Mouse (Mus musculus): ENCODE data around the gene Rasgrf2. TPM values are rescaled to one million over a fixed set of nuclear protein-coding genes. Genes with fewer than 3 reads are reported as not detected.

Gene Rasgrf2
- polyA plus RNA-seq, 1 experiment from 2014 or later: 0.05 TPM

- Histone ChIP-seq H3K36me3 (replicated peaks; ENCODE audit: insufficient read depth, low read length) (no peaks in the 10 kb centered on the region), H3K4me3 (ENCODE audit: low read depth, low read length) (no peak overlapping the region), H3K27me3 (ENCODE audit: insufficient read depth, low read length) (no peaks in the 10 kb centered on the region), H3K9me3 (ENCODE audit: low read length) (no peaks in the 10 kb centered on the region), H3K4me1 (ENCODE audit: insufficient read depth) (peaks cover 3% of the 10 kb centered on the region; the same call in 1 of the 2 replicates), H3K27ac (ENCODE audit: low read depth) (no peak overlapping the region), H3K9ac (replicated peaks) (no peak overlapping the region), H3K4me2 (ENCODE audit: low read depth, low read length) (no peak overlapping the region)
- ATAC-seq (no peak), DNase-seq (no peak)
- WGBS (ENCODE audit: insufficient replicate concordance): 87% methylated on average over 12 of the region's 12 CpGs
- TF ChIP-seq CTCF (IDR thresholded peaks at IDR 0.05; ENCODE audit: low read depth): no peak
- no peak for TF ChIP-seq EP300 (IDR thresholded peaks at IDR 0.05; ENCODE audit: low read depth)
Measured at GRCm38 (mm10) chr13:92053748-92054147, 77.7 kb downstream of the Rasgrf2 start.

GRCm38 (mm10) chr13:92053001-92053400, 78.5 kb downstream of the Rasgrf2 start:
- Histone ChIP-seq H3K36me3 (replicated peaks; ENCODE audit: insufficient read depth, low read length) (no peaks in the 10 kb centered on the region), H3K4me1 (ENCODE audit: insufficient read depth) (peaks cover 3% of the 10 kb centered on the region; the same call in 1 of the 2 replicates), H3K9ac (replicated peaks) (no peak overlapping the region), H3K4me3 (ENCODE audit: low read depth, low read length) (no peak overlapping the region), H3K27me3 (ENCODE audit: insufficient read depth, low read length) (no peaks in the 10 kb centered on the region), H3K4me2 (ENCODE audit: low read depth, low read length) (no peak overlapping the region), H3K9me3 (ENCODE audit: low read length) (no peaks in the 10 kb centered on the region), H3K27ac (ENCODE audit: low read depth) (no peak overlapping the region)
- DNase-seq (no peak), ATAC-seq (no peak)
- 65% methylated on average over 3 of the region's 3 CpGs for WGBS (ENCODE audit: insufficient replicate concordance)
- TF ChIP-seq CTCF (IDR thresholded peaks at IDR 0.05; ENCODE audit: low read depth) (no peak), EP300 (IDR thresholded peaks at IDR 0.05; ENCODE audit: low read depth) (no peak)

GRCm38 (mm10) chr13:92051216-92051615, 80.2 kb downstream of the Rasgrf2 start:
- ATAC-seq (no peak), DNase-seq (no peak)
- H3K9ac ChIP-seq (replicated peaks): no peak overlapping the region
- H3K4me3 ChIP-seq (ENCODE audit: low read depth, low read length): no peak overlapping the region
- no peak for TF ChIP-seq EP300 (IDR thresholded peaks at IDR 0.05; ENCODE audit: low read depth)
- TF ChIP-seq CTCF (IDR thresholded peaks at IDR 0.05; ENCODE audit: low read depth): no peak
- peaks cover 3% of the 10 kb centered on the region; the same call in 1 of the 2 replicates for H3K4me1 ChIP-seq (ENCODE audit: insufficient read depth)
- H3K27me3 ChIP-seq (ENCODE audit: insufficient read depth, low read length): no peaks in the 10 kb centered on the region
- no peaks in the 10 kb centered on the region for H3K36me3 ChIP-seq (replicated peaks; ENCODE audit: insufficient read depth, low read length)
- no peak overlapping the region for H3K27ac ChIP-seq (ENCODE audit: low read depth)
- H3K4me2 ChIP-seq (ENCODE audit: low read depth, low read length): no peak overlapping the region
- WGBS (ENCODE audit: insufficient replicate concordance): 80% methylated on average over 3 of the region's 3 CpGs
- no peaks in the 10 kb centered on the region for H3K9me3 ChIP-seq (ENCODE audit: low read length)

GRCm38 (mm10) chr13:92041584-92042563, 89.6 kb downstream of the Rasgrf2 start:
- TF ChIP-seq CTCF (IDR thresholded peaks at IDR 0.05; ENCODE audit: low read depth) (no peak), EP300 (IDR thresholded peaks at IDR 0.05; ENCODE audit: low read depth) (no peak)
- Histone ChIP-seq H3K27me3 (ENCODE audit: insufficient read depth, low read length) (no peaks in the 10 kb centered on the region), H3K9me3 (ENCODE audit: low read length) (no peaks in the 10 kb centered on the region), H3K27ac (ENCODE audit: low read depth) (no peak overlapping the region), H3K36me3 (replicated peaks; ENCODE audit: insufficient read depth, low read length) (no peaks in the 10 kb centered on the region), H3K4me1 (ENCODE audit: insufficient read depth) (no peaks in the 10 kb centered on the region; the same call in 1 of the 2 replicates), H3K9ac (replicated peaks) (no peak overlapping the region), H3K4me3 (ENCODE audit: low read depth, low read length) (no peak overlapping the region), H3K4me2 (ENCODE audit: low read depth, low read length) (no peak overlapping the region)
- ATAC-seq (no peak), DNase-seq (no peak)
- WGBS (ENCODE audit: insufficient replicate concordance): 46% methylated on average over 8 of the region's 8 CpGs

GRCm38 (mm10) chr13:92030364-92031057, 100.9 kb downstream of the Rasgrf2 start:
- no peaks in the 10 kb centered on the region for H3K9me3 ChIP-seq (ENCODE audit: low read length)
- 70% methylated on average over 24 of the region's 24 CpGs for WGBS (ENCODE audit: insufficient replicate concordance)
- no peak overlapping the region for H3K4me3 ChIP-seq (ENCODE audit: low read depth, low read length)
- no peak overlapping the region for H3K4me2 ChIP-seq (ENCODE audit: low read depth, low read length)
- ATAC-seq (peak; percentile 35; the same call in 1 of the 2 replicates), DNase-seq (peak; percentile 15)
- H3K27ac ChIP-seq (ENCODE audit: low read depth): no peak overlapping the region
- no peaks in the 10 kb centered on the region for H3K36me3 ChIP-seq (replicated peaks; ENCODE audit: insufficient read depth, low read length)
- no peak overlapping the region for H3K9ac ChIP-seq (replicated peaks)
- H3K27me3 ChIP-seq (ENCODE audit: insufficient read depth, low read length): no peaks in the 10 kb centered on the region
- H3K4me1 ChIP-seq (ENCODE audit: insufficient read depth): no peaks in the 10 kb centered on the region
- TF ChIP-seq CTCF (IDR thresholded peaks at IDR 0.05; ENCODE audit: low read depth) (no peak), EP300 (IDR thresholded peaks at IDR 0.05; ENCODE audit: low read depth) (no peak)

- no peaks in the 10 kb centered on the region for H3K4me1 ChIP-seq (ENCODE audit: insufficient read depth)
- 61% methylated on average over 3 of the region's 3 CpGs for WGBS (ENCODE audit: insufficient replicate concordance)
- H3K9ac ChIP-seq (replicated peaks): no peak overlapping the region
- no peaks in the 10 kb centered on the region for H3K36me3 ChIP-seq (replicated peaks; ENCODE audit: insufficient read depth, low read length)
- TF ChIP-seq EP300 (IDR thresholded peaks at IDR 0.05; ENCODE audit: low read depth) (no peak), CTCF (IDR thresholded peaks at IDR 0.05; ENCODE audit: low read depth) (no peak)
- H3K9me3 ChIP-seq (ENCODE audit: low read length): no peaks in the 10 kb centered on the region
- ATAC-seq: no peak
- DNase-seq: no peak
- H3K27me3 ChIP-seq (ENCODE audit: insufficient read depth, low read length): no peaks in the 10 kb centered on the region
- no peak overlapping the region for H3K4me3 ChIP-seq (ENCODE audit: low read depth, low read length)
- no peak overlapping the region for H3K27ac ChIP-seq (ENCODE audit: low read depth)
- no peak overlapping the region for H3K4me2 ChIP-seq (ENCODE audit: low read depth, low read length)
Measured at GRCm38 (mm10) chr13:92029666-92030065, 101.8 kb downstream of the Rasgrf2 start.

All from liver, postnatal 0 days (tissue).